Mouse (Mus musculus) midbrain, postnatal 0 days (tissue): ENCODE measurements around the gene Hcrt. TPM values are rescaled to one million over a fixed set of nuclear protein-coding genes. Genes with fewer than 3 reads are reported as not detected.

Source experiments
- ATAC-seq: fragments of 200-750 bp; cut with Nextera tagmentation; 2 replicates; pipeline ENCODE4 v1.8.0; 2017; ENCODE audit warnings: moderate number of reproducible peaks, mild to moderate bottlenecking, moderate TSS enrichment, moderate library complexity; ENCODE audit not compliant: low FRiP score
- DNase-seq: peaks from one replicate; pipeline ENCODE4 v3.0.0-alpha.2; 2015; ENCODE audit warnings: low spot score
- H3K27ac ChIP-seq: fragments of 300-500 bp; sonication (generic); 2 replicates; pipeline ENCODE4 v1.5.1; 2014; ENCODE audit warnings: low read depth, mild to moderate bottlenecking, low read length, mixed read lengths
- H3K27me3 ChIP-seq: fragments of 300-500 bp; sonication (generic); 2 replicates; pipeline ENCODE4 v1.6.1; 2014; ENCODE audit warnings: low read length, control low read depth, mixed read lengths; ENCODE audit not compliant: insufficient read depth
- H3K36me3 ChIP-seq: fragments of 300-500 bp; sonication (generic); 2 replicates; pipeline ENCODE4 v1.6.1; 2014; ENCODE audit warnings: low read length, control low read depth, mixed read lengths; ENCODE audit not compliant: insufficient read depth
- H3K4me1 ChIP-seq: fragments of 300-500 bp; sonication (generic); 2 replicates; pipeline ENCODE4 v1.6.1; 2014; ENCODE audit warnings: mild to moderate bottlenecking, control low read depth, antibody characterized with exemption, low read length, mixed read lengths; ENCODE audit not compliant: insufficient read depth
- H3K4me2 ChIP-seq: fragments of 300-500 bp; sonication (generic); 2 replicates; pipeline ENCODE4 v1.6.1; 2014; ENCODE audit warnings: low read depth, mild to moderate bottlenecking, low read length, mixed read lengths; ENCODE audit not compliant: poor library complexity, severe bottlenecking
- H3K4me3 ChIP-seq: fragments of 300-500 bp; sonication (generic); 2 replicates; pipeline ENCODE4 v1.5.1; 2014; ENCODE audit warnings: low read depth, mild to moderate bottlenecking, low read length, moderate library complexity
- H3K9ac ChIP-seq: fragments of 300-500 bp; sonication (generic); replicated peaks from 2 replicates; pipeline ENCODE4 v1.6.1; 2014; ENCODE audit warnings: mild to moderate bottlenecking, low read length, moderate library complexity, mixed read lengths; ENCODE audit not compliant: poor library complexity, severe bottlenecking
- H3K9me3 ChIP-seq: fragments of 300-500 bp; sonication (generic); 2 replicates; pipeline ENCODE4 v1.6.1; 2016; ENCODE audit warnings: low read length, control low read depth
- CTCF ChIP-seq: IDR thresholded peaks from 2 replicates; pipeline ENCODE4 v1.5.1; 2016; ENCODE audit warnings: antibody characterized with exemption, mild to moderate bottlenecking
- WGBS: fragments of 180-500 bp; shearing (Covaris S2); extraction: QIAGEN DNeasy Blood & Tissue Kit; methylation state at CpG from one replicate; pipeline ENCODE4 v1.1.7; 2014; 5-methylcytosine and 5-hydroxymethylcytosine counted together
- polyA plus RNA-seq: library from polyadenylated mRNA; unstranded; fragments of >200 nt; fragmentation: Nextera tagmentation; extraction: Ambion mirVana; gene quantifications from 2 replicates; pipeline ENCODE4 v1.2.1, GENCODE M21; 2015
- total RNA-seq: library from RNA; depleted of rRNA; stranded (reverse); fragments of >200 nt; gene quantifications from 2 replicates; pipeline ENCODE4 v1.2.3, GENCODE M21; 2014

Gene Hcrt
- total and polyA plus RNA-seq, 2 experiments from 2014 or later = 4.5 to 16.8 TPM

GRCm38 (mm10) chr11:100785774-100786173 lies 23.0 kb upstream of the Hcrt start:
- H3K4me1 ChIP-seq = no peaks in the 10 kb centered on the region
- TF ChIP-seq CTCF = no peak
- DNase-seq (peak; percentile 17), ATAC-seq (no peak)
- H3K36me3 ChIP-seq = peaks cover 34% of the 10 kb centered on the region
- WGBS = 96% methylated on average over 2 of the region's 2 CpGs
- no peaks in the 10 kb centered on the region for H3K27me3 ChIP-seq
- H3K27ac ChIP-seq = no peak overlapping the region
- H3K4me2 ChIP-seq = no peak overlapping the region
- no peak overlapping the region for H3K9ac ChIP-seq
- no peak overlapping the region for H3K4me3 ChIP-seq
- H3K9me3 ChIP-seq = no peaks in the 10 kb centered on the region

GRCm38 (mm10) chr11:100784286-100784685 lies 21.6 kb upstream of the Hcrt start:
- DNase-seq (no peak), ATAC-seq (no peak)
- Histone ChIP-seq H3K4me3 (no peak overlapping the region), H3K36me3 (peaks cover 34% of the 10 kb centered on the region), H3K4me1 (no peaks in the 10 kb centered on the region), H3K27me3 (no peaks in the 10 kb centered on the region), H3K4me2 (no peak overlapping the region), H3K27ac (no peak overlapping the region), H3K9ac (no peak overlapping the region), H3K9me3 (no peaks in the 10 kb centered on the region)
- 84% methylated on average over 8 of the region's 8 CpGs for WGBS
- no peak for TF ChIP-seq CTCF

- H3K4me2 ChIP-seq = no peak overlapping the region
- no peaks in the 10 kb centered on the region for H3K27me3 ChIP-seq
- no peaks in the 10 kb centered on the region for H3K9me3 ChIP-seq
- DNase-seq (no peak), ATAC-seq (no peak)
- H3K4me1 ChIP-seq = no peaks in the 10 kb centered on the region
- peaks cover 27% of the 10 kb centered on the region for H3K36me3 ChIP-seq
- WGBS = 90% methylated on average over 13 of the region's 13 CpGs
- TF ChIP-seq CTCF = no peak
- H3K27ac ChIP-seq = no peak overlapping the region
- H3K9ac ChIP-seq = no peak overlapping the region
- H3K4me3 ChIP-seq = no peak overlapping the region
These were observed 19.8 kb upstream of the Hcrt start for GRCm38 (mm10) chr11:100782568-100782967.

- 91% methylated on average over 15 of the region's 15 CpGs for WGBS
- H3K4me2 ChIP-seq = no peak overlapping the region
- H3K4me1 ChIP-seq = no peaks in the 10 kb centered on the region
- no peaks in the 10 kb centered on the region for H3K9me3 ChIP-seq
- H3K4me3 ChIP-seq = no peak overlapping the region
- H3K9ac ChIP-seq = no peak overlapping the region
- no peak for TF ChIP-seq CTCF
- DNase-seq (no peak), ATAC-seq (no peak)
- H3K27ac ChIP-seq = no peak overlapping the region
- peaks cover 24% of the 10 kb centered on the region for H3K36me3 ChIP-seq
- H3K27me3 ChIP-seq = no peaks in the 10 kb centered on the region
These were observed 19.2 kb upstream of the Hcrt start for GRCm38 (mm10) chr11:100781763-100782475.

- WGBS = 85% methylated on average over 8 of the region's 8 CpGs
- Histone ChIP-seq H3K27me3 (no peaks in the 10 kb centered on the region), H3K4me2 (no peak overlapping the region), H3K9me3 (no peaks in the 10 kb centered on the region), H3K4me1 (no peaks in the 10 kb centered on the region), H3K36me3 (peaks cover 24% of the 10 kb centered on the region), H3K9ac (no peak overlapping the region), H3K4me3 (no peak overlapping the region), H3K27ac (no peak overlapping the region)
- DNase-seq = no peak
- ATAC-seq = no peak
- no peak for TF ChIP-seq CTCF
These were observed 17.5 kb upstream of the Hcrt start for GRCm38 (mm10) chr11:100780247-100780646.

GRCm38 (mm10) chr11:100778069-100778468 lies 15.3 kb upstream of the Hcrt start:
- 81% methylated on average over 3 of the region's 3 CpGs for WGBS
- H3K4me1 ChIP-seq = no peaks in the 10 kb centered on the region
- H3K4me3 ChIP-seq = no peak overlapping the region
- H3K27me3 ChIP-seq = no peaks in the 10 kb centered on the region
- no peaks in the 10 kb centered on the region for H3K9me3 ChIP-seq
- DNase-seq (no peak), ATAC-seq (no peak)
- TF ChIP-seq CTCF = no peak
- no peak overlapping the region for H3K4me2 ChIP-seq
- peaks cover 18% of the 10 kb centered on the region for H3K36me3 ChIP-seq
- no peak overlapping the region for H3K27ac ChIP-seq
- no peak overlapping the region for H3K9ac ChIP-seq
